Mouse (Mus musculus) inflammation-experienced regulatory T-cells, adult 6 months (primary cell): ENCODE measurements around the gene P2rx1. TPM values are rescaled to one million over a fixed set of nuclear protein-coding genes. Genes with fewer than 3 reads are reported as not detected.

Source experiments
- ATAC-seq: one replicate; pipeline ENCODE4 v1.8.0; 2017
- polyA plus RNA-seq, 3 experiments: library from polyadenylated mRNA; unstranded; fragments of 100-300 nt; shearing (Covaris generic); gene quantifications; one replicate each; pipeline ENCODE4 v1.2.1; 2017

P2rx1 gene
- polyA plus RNA-seq = not detected

- no peak for ATAC-seq
Observed at GRCm38 (mm10) chr11:72998771-72999170, at the start of gene P2rx1. TSS of gene P2rx1 (plus strand) at chr11:72999103.

GRCm38 (mm10) chr11:72951137-72952000 is 47.5 kb upstream of the P2rx1 start:
- no peak for ATAC-seq

- no peak for ATAC-seq
Observed at GRCm38 (mm10) chr11:72952226-72952625, 46.7 kb upstream of the P2rx1 start.

GRCm38 (mm10) chr11:72952697-72953096 is 46.2 kb upstream of the P2rx1 start:
- ATAC-seq = no peak

GRCm38 (mm10) chr11:72953116-72953439 is 45.8 kb upstream of the P2rx1 start:
- ATAC-seq = no peak

- peak; percentile 78 for ATAC-seq
Observed at GRCm38 (mm10) chr11:72953440-72954151, 45.3 kb upstream of the P2rx1 start.

GRCm38 (mm10) chr11:72954216-72954615 is 44.7 kb upstream of the P2rx1 start:
- ATAC-seq = no peak

GRCm38 (mm10) chr11:72955339-72955974 is 43.4 kb upstream of the P2rx1 start:
- ATAC-seq = no peak

GRCm38 (mm10) chr11:72957318-72957717 is 41.6 kb upstream of the P2rx1 start:
- no peak for ATAC-seq

GRCm38 (mm10) chr11:72959924-72960679 is 38.8 kb upstream of the P2rx1 start:
- ATAC-seq = no peak

GRCm38 (mm10) chr11:72960723-72961071 is 38.2 kb upstream of the P2rx1 start:
- no peak for ATAC-seq

- ATAC-seq = peak; percentile 86
Observed at GRCm38 (mm10) chr11:72961072-72961980, 37.6 kb upstream of the P2rx1 start, which contains the start of gene Atp2a3. TSS of gene Atp2a3 (plus strand) at chr11:72961169.

GRCm38 (mm10) chr11:72962378-72962777 is 36.5 kb upstream of the P2rx1 start:
- ATAC-seq = no peak

GRCm38 (mm10) chr11:72963058-72963788 is 35.7 kb upstream of the P2rx1 start:
- ATAC-seq = no peak

GRCm38 (mm10) chr11:72963789-72964294 is 35.1 kb upstream of the P2rx1 start:
- no peak for ATAC-seq

- no peak for ATAC-seq
Observed at GRCm38 (mm10) chr11:72974995-72975503, 23.9 kb upstream of the P2rx1 start.

- ATAC-seq = no peak
Observed at GRCm38 (mm10) chr11:72982516-72982915, 16.4 kb upstream of the P2rx1 start.

- ATAC-seq = no peak
Observed at GRCm38 (mm10) chr11:72983283-72983682, 15.6 kb upstream of the P2rx1 start.

- no peak for ATAC-seq
Observed at GRCm38 (mm10) chr11:72986745-72987144, 12.2 kb upstream of the P2rx1 start.

GRCm38 (mm10) chr11:72987234-72987633 is 11.7 kb upstream of the P2rx1 start:
- no peak for ATAC-seq
